Mouse (Mus musculus) heart, embryonic 16.5 days (tissue): ENCODE measurements around the gene Cacna1s. TPM values are rescaled to one million over a fixed set of nuclear protein-coding genes. Genes with fewer than 3 reads are reported as not detected.

ENCODE experiments used
- ATAC-seq: fragments of 200-750 bp; cut with Nextera tagmentation; replicated peaks from 2 replicates; pipeline ENCODE4 v1.8.0; 2017; ENCODE audit warnings: moderate number of reproducible peaks; ENCODE audit not compliant: insufficient read depth, low FRiP score; ENCODE audit errors: extremely low read depth
- H3K27ac ChIP-seq: fragments of 300-500 bp; sonication (generic); 2 replicates; pipeline ENCODE4 v1.5.1; 2014; ENCODE audit warnings: mild to moderate bottlenecking, low read length, control low read depth, moderate library complexity
- H3K27me3 ChIP-seq: fragments of 300-500 bp; sonication (generic); 2 replicates; pipeline ENCODE4 v1.6.1; 2014; ENCODE audit warnings: low read length, mixed read lengths; ENCODE audit not compliant: control insufficient read depth, insufficient read depth
- H3K36me3 ChIP-seq: fragments of 300-500 bp; sonication (generic); 2 replicates; pipeline ENCODE4 v1.6.1; 2014; ENCODE audit not compliant: control insufficient read depth, insufficient read depth
- H3K4me1 ChIP-seq: fragments of 300-500 bp; sonication (generic); 2 replicates; pipeline ENCODE4 v1.6.1; 2014; ENCODE audit warnings: low read length, mixed read lengths; ENCODE audit not compliant: control insufficient read depth, insufficient read depth
- H3K4me2 ChIP-seq: fragments of 300-500 bp; sonication (generic); 2 replicates; pipeline ENCODE4 v1.6.1; 2014; ENCODE audit warnings: low read depth, mild to moderate bottlenecking, control low read depth, low read length
- H3K4me3 ChIP-seq: fragments of 300-500 bp; sonication (generic); 2 replicates; pipeline ENCODE4 v1.5.1; 2014; ENCODE audit warnings: mild to moderate bottlenecking, control low read depth, low read length
- H3K9ac ChIP-seq: fragments of 300-500 bp; sonication (generic); 2 replicates; pipeline ENCODE4 v1.6.1; 2014; ENCODE audit warnings: low read length, control low read depth
- H3K9me3 ChIP-seq: fragments of 300-500 bp; sonication (generic); replicated peaks from 2 replicates; pipeline ENCODE4 v1.6.1; 2016; ENCODE audit warnings: low read length; ENCODE audit not compliant: control insufficient read depth
- WGBS: fragments of 180-500 bp; shearing (Covaris S2); extraction: QIAGEN DNeasy Blood & Tissue Kit; methylation state at CpG from one replicate; pipeline ENCODE4 v1.1.7; 2014; 5-methylcytosine and 5-hydroxymethylcytosine counted together
- polyA plus RNA-seq: library from polyadenylated mRNA; unstranded; fragments of >200 nt; fragmentation: Nextera tagmentation; extraction: Ambion mirVana; gene quantifications from 2 replicates; pipeline ENCODE4 v1.2.1, GENCODE M21; 2015

Gene Cacna1s
- polyA plus RNA-seq, 1 experiment from 2014 or later, result 0.28 TPM

- H3K4me3 ChIP-seq, result no peak overlapping the region
- no peak overlapping the region for H3K27ac ChIP-seq
- H3K36me3 ChIP-seq, result no peaks in the 10 kb centered on the region
- no peak for ATAC-seq
- WGBS, result 54% methylated on average over 4 of the region's 4 CpGs
- no peaks in the 10 kb centered on the region for H3K9me3 ChIP-seq
- no peak overlapping the region for H3K4me2 ChIP-seq
- H3K4me1 ChIP-seq, result peaks cover 40% of the 10 kb centered on the region
- H3K27me3 ChIP-seq, result no peaks in the 10 kb centered on the region; the same call in 1 of the 2 replicates
- no peak overlapping the region for H3K9ac ChIP-seq
Measured at GRCm38 (mm10) chr1:136128944-136129589, 76.5 kb downstream of the Cacna1s start.

GRCm38 (mm10) chr1:136130107-136130506 lies 77.6 kb downstream of the Cacna1s start:
- no peak for ATAC-seq
- 72% methylated on average over 3 of the region's 3 CpGs for WGBS

GRCm38 (mm10) chr1:136130951-136131558 lies 78.5 kb downstream of the Cacna1s start, which contains the start of gene Kif21b:
Gene Kif21b (plus strand): TSS chr1:136131389.
- Histone ChIP-seq H3K27ac (peak within 1 kb of the TSS; percentile 22), H3K9me3 (no peaks in the 10 kb centered on the region)
- ATAC-seq, result peak; percentile 93

More at GRCm38 (mm10) chr1:136130107-136130506, 77.6 kb downstream of the Cacna1s start:
- H3K36me3 ChIP-seq, result no peaks in the 10 kb centered on the region
- no peaks in the 10 kb centered on the region; the same call in 1 of the 2 replicates for H3K27me3 ChIP-seq
- no peak overlapping the region for H3K27ac ChIP-seq
- H3K9me3 ChIP-seq, result no peaks in the 10 kb centered on the region
- H3K4me1 ChIP-seq, result peaks cover 46% of the 10 kb centered on the region
- H3K4me2 ChIP-seq, result no peak overlapping the region
- H3K4me3 ChIP-seq, result no peak overlapping the region
- no peak overlapping the region for H3K9ac ChIP-seq

GRCm38 (mm10) chr1:136131603-136132291 lies 79.2 kb downstream of the Cacna1s start:
- Histone ChIP-seq H3K4me3 (peak overlapping the region; percentile 64), H3K9ac (peak overlapping the region; percentile 75), H3K9me3 (no peaks in the 10 kb centered on the region), H3K27me3 (no peaks in the 10 kb centered on the region; the same call in 1 of the 2 replicates), H3K36me3 (no peaks in the 10 kb centered on the region), H3K4me2 (peak overlapping the region; percentile 93), H3K27ac (peak overlapping the region; percentile 22), H3K4me1 (peaks cover 54% of the 10 kb centered on the region)
- ATAC-seq, result no peak
- 1% methylated on average over 43 of the region's 43 CpGs for WGBS

More at GRCm38 (mm10) chr1:136130951-136131558, 78.5 kb downstream of the Cacna1s start, which contains the start of gene Kif21b:
- WGBS, result 2% methylated on average over 42 of the region's 42 CpGs
- Histone ChIP-seq H3K4me3 (peak within 1 kb of the TSS; percentile 64), H3K4me1 (peaks cover 48% of the 10 kb centered on the region), H3K27me3 (no peaks in the 10 kb centered on the region; the same call in 1 of the 2 replicates), H3K36me3 (no peaks in the 10 kb centered on the region), H3K9ac (peak within 1 kb of the TSS; percentile 75), H3K4me2 (peak within 1 kb of the TSS; percentile 93)

- Histone ChIP-seq H3K9me3 (no peaks in the 10 kb centered on the region), H3K27ac (peak overlapping the region; percentile 21; the same call in 1 of the 2 replicates), H3K4me1 (peaks cover 54% of the 10 kb centered on the region), H3K9ac (peak overlapping the region; percentile 75; the same call in 1 of the 2 replicates), H3K27me3 (no peaks in the 10 kb centered on the region; the same call in 1 of the 2 replicates), H3K4me3 (peak overlapping the region; percentile 64), H3K4me2 (peak overlapping the region; percentile 93), H3K36me3 (no peaks in the 10 kb centered on the region)
- no peak for ATAC-seq
- 51% methylated on average over 10 of the region's 10 CpGs for WGBS
Measured at GRCm38 (mm10) chr1:136132386-136133201, 80.0 kb downstream of the Cacna1s start.

GRCm38 (mm10) chr1:136133570-136134240 lies 81.2 kb downstream of the Cacna1s start:
- H3K36me3 ChIP-seq, result no peaks in the 10 kb centered on the region
- peak overlapping the region; percentile 0; the same call in 1 of the 2 replicates for H3K4me2 ChIP-seq
- H3K27me3 ChIP-seq, result no peaks in the 10 kb centered on the region; the same call in 1 of the 2 replicates
- H3K4me3 ChIP-seq, result no peak overlapping the region; the same call in 1 of the 2 replicates
- no peak for ATAC-seq
- WGBS, result 44% methylated on average over 13 of the region's 13 CpGs
- H3K4me1 ChIP-seq, result peaks cover 56% of the 10 kb centered on the region
- H3K9ac ChIP-seq, result no peak overlapping the region
- no peaks in the 10 kb centered on the region for H3K9me3 ChIP-seq
- H3K27ac ChIP-seq, result no peak overlapping the region

- Histone ChIP-seq H3K4me2 (no peak overlapping the region), H3K9me3 (no peaks in the 10 kb centered on the region), H3K9ac (no peak overlapping the region), H3K4me3 (no peak overlapping the region), H3K4me1 (peaks cover 64% of the 10 kb centered on the region), H3K27me3 (no peaks in the 10 kb centered on the region; the same call in 1 of the 2 replicates), H3K27ac (peak overlapping the region; percentile 20; the same call in 1 of the 2 replicates), H3K36me3 (no peaks in the 10 kb centered on the region)
- no peak for ATAC-seq
- WGBS, result 35% methylated on average over 2 of the region's 2 CpGs
Measured at GRCm38 (mm10) chr1:136134547-136134946, 82.0 kb downstream of the Cacna1s start.

GRCm38 (mm10) chr1:136135046-136135445 lies 82.5 kb downstream of the Cacna1s start:
- Histone ChIP-seq H3K9ac (no peak overlapping the region), H3K27me3 (no peaks in the 10 kb centered on the region; the same call in 1 of the 2 replicates), H3K36me3 (no peaks in the 10 kb centered on the region), H3K4me2 (no peak overlapping the region), H3K27ac (peak overlapping the region; percentile 20; the same call in 1 of the 2 replicates), H3K9me3 (no peaks in the 10 kb centered on the region), H3K4me3 (no peak overlapping the region), H3K4me1 (peaks cover 67% of the 10 kb centered on the region)
- no peak for ATAC-seq
- WGBS, result 42% methylated on average over 1 of the region's 1 CpGs
